Mouse (Mus musculus): ENCODE measurements around the gene Whrn. TPM values are rescaled to one million over a fixed set of nuclear protein-coding genes. Genes with fewer than 3 reads are reported as not detected.

Gene Whrn
- polyA plus RNA-seq, 1 experiment, result 13.0 TPM

DNA sequence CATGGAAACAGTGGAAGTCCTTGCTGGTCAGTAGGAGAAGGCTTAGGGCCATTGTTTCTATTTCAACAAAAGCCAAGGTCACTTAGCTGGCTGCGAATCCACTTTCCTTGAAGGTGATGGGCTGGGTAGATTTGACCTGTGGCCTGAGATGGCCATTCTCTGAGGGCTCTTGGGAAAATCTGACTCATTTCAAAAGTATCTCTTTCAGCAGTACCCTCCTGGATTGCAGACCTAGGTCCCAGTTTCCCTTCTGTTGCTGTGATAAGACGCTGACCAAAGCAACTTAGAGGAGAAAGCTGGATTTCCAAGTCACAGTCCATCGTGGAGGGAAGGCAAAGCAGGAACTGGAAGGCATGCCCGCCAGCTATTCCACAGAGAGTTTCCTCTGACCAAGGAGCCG is 8.2 kb upstream of the Whrn start:
- no peaks in the 10 kb centered on the region for H3K4me1 ChIP-seq (ENCODE audit: control insufficient read depth, insufficient read depth, low read length)
- WGBS, result 60% methylated on average over 5 of the region's 5 CpGs
- TF ChIP-seq CTCF (IDR thresholded peaks at IDR 0.05; ENCODE audit: control insufficient read depth, insufficient read depth, low read length), result no peak
- no peak overlapping the region for H3K27ac ChIP-seq (ENCODE audit: control insufficient read depth, insufficient read depth, low read depth, low read length, poor library complexity)
- no peak overlapping the region for H3K4me3 ChIP-seq (replicated peaks; ENCODE audit: control insufficient read depth, low read depth, low read length)

- Histone ChIP-seq H3K4me3 (replicated peaks; ENCODE audit: control insufficient read depth, low read depth, low read length) (no peak overlapping the region), H3K27ac (ENCODE audit: control insufficient read depth, insufficient read depth, low read depth, low read length, poor library complexity) (no peak overlapping the region), H3K4me1 (ENCODE audit: control insufficient read depth, insufficient read depth, low read length) (no peaks in the 10 kb centered on the region)
- no peak for TF ChIP-seq CTCF (IDR thresholded peaks at IDR 0.05; ENCODE audit: control insufficient read depth, insufficient read depth, low read length)
- TF ChIP-seq POLR2A (IDR thresholded peaks at IDR 0.05; ENCODE audit: borderline replicate concordance, control insufficient read depth, low read depth, low read length), result no peak
- 62% methylated on average over 5 of the region's 5 CpGs for WGBS
Measured at GRCm38 (mm10) chr4:63501050-63501449, 5.3 kb upstream of the Whrn start.

DNA sequence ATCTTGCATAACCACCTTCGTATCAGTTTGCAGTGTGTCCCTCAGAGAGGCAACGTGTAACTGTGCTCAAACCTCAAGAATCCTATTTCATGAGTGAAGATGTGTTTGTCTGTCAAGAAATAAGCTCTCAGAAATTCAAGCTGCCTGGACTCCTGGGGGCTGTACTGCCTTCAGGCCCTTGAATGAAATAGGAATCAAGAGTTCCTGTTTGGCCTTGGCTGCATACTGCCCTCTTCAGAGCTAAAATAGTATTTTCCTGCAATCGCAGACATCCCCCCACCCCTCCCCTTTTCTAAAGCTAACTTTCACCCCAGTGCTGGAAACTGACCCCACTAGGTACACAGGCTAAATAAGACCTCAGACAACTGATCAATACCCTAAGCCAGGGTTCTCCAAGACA is 2.6 kb upstream of the Whrn start:
- Histone ChIP-seq H3K4me1 (ENCODE audit: control insufficient read depth, insufficient read depth, low read length) (no peaks in the 10 kb centered on the region), H3K27ac (ENCODE audit: control insufficient read depth, insufficient read depth, low read depth, low read length, poor library complexity) (no peak overlapping the region), H3K4me3 (replicated peaks; ENCODE audit: control insufficient read depth, low read depth, low read length) (no peak overlapping the region)
- TF ChIP-seq CTCF (IDR thresholded peaks at IDR 0.05; ENCODE audit: control insufficient read depth, insufficient read depth, low read length), result no peak
- no peak for TF ChIP-seq POLR2A (IDR thresholded peaks at IDR 0.05; ENCODE audit: borderline replicate concordance, control insufficient read depth, low read depth, low read length)
- 30% methylated on average over 3 of the region's 3 CpGs for WGBS

- 6% methylated on average over 6 of the region's 6 CpGs for WGBS
- TF ChIP-seq POLR2A (IDR thresholded peaks at IDR 0.05; ENCODE audit: borderline replicate concordance, control insufficient read depth, low read depth, low read length) (no peak), CTCF (IDR thresholded peaks at IDR 0.05; ENCODE audit: control insufficient read depth, insufficient read depth, low read length) (no peak)
- peak overlapping the region; percentile 25 for H3K4me3 ChIP-seq (replicated peaks; ENCODE audit: control insufficient read depth, low read depth, low read length)
- no peaks in the 10 kb centered on the region for H3K4me1 ChIP-seq (ENCODE audit: control insufficient read depth, insufficient read depth, low read length)
- H3K27ac ChIP-seq (ENCODE audit: control insufficient read depth, insufficient read depth, low read depth, low read length, poor library complexity), result no peak overlapping the region
Measured at GRCm38 (mm10) chr4:63496312-63496711, 521 bp upstream of the Whrn start.

GRCm38 (mm10) chr4:63494967-63495914 is 550 bp downstream of the Whrn start:
- WGBS, result under 1% methylated on average over 106 of the region's 107 CpGs
- H3K4me3 ChIP-seq (replicated peaks; ENCODE audit: control insufficient read depth, low read depth, low read length), result peak overlapping the region; percentile 40
- no peaks in the 10 kb centered on the region for H3K4me1 ChIP-seq (ENCODE audit: control insufficient read depth, insufficient read depth, low read length)
- no peak overlapping the region; the same call in 1 of the 2 replicates for H3K27ac ChIP-seq (ENCODE audit: control insufficient read depth, insufficient read depth, low read depth, low read length, poor library complexity)
- TF ChIP-seq POLR2A (IDR thresholded peaks at IDR 0.05; ENCODE audit: borderline replicate concordance, control insufficient read depth, low read depth, low read length) (peak; percentile 31; the same call in 1 of the 2 replicates), CTCF (IDR thresholded peaks at IDR 0.05; ENCODE audit: control insufficient read depth, insufficient read depth, low read length) (no peak)

GRCm38 (mm10) chr4:63494401-63494966 is 1.3 kb downstream of the Whrn start:
- no peak for TF ChIP-seq CTCF (IDR thresholded peaks at IDR 0.05; ENCODE audit: control insufficient read depth, insufficient read depth, low read length)
- TF ChIP-seq POLR2A (IDR thresholded peaks at IDR 0.05; ENCODE audit: borderline replicate concordance, control insufficient read depth, low read depth, low read length), result no peak
- no peaks in the 10 kb centered on the region for H3K4me1 ChIP-seq (ENCODE audit: control insufficient read depth, insufficient read depth, low read length)
- under 1% methylated on average over 43 of the region's 43 CpGs for WGBS
- 0 out of 2 replicates have a peak overlapping the region, but pooled peaks have one; percentile 25 for H3K27ac ChIP-seq (ENCODE audit: control insufficient read depth, insufficient read depth, low read depth, low read length, poor library complexity)
- peak overlapping the region; percentile 35 for H3K4me3 ChIP-seq (replicated peaks; ENCODE audit: control insufficient read depth, low read depth, low read length)

DNA sequence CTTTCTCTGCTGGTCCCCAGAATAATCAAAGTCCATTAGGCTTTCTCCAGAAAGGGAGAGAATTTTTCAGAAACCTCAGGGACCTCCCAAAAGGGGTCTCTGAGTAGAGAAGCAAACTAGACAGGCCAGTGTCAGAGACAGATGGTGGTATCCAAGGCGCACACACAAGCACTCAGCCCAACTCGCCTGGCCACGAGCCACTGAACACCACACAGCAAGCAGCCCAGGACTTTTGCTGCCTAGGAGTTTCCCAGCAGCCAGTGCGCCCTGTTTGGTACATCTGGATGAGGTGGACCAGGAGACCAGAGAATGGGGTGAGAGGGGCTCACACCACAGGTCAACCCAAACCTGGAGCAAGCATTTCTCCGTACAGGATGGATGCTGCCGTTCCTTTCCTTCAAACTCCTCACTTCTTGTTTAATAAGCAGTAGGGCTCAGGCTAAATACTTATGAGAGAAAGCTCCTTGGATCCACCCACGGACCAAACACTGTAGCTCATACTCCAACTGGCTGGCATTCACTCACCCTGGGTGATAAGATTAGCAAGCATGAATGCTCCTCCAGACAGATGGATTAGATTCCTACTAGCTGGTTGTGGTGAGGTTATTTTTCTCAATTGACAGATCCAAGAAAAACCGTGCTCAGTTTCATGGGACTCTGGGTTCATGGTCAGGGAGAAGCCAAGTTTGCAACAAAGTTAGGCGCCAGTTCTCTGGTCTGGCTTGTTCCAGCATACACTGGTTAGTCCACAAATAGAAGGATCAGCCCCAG is 2.3 kb downstream of the Whrn start:
- Histone ChIP-seq H3K27ac (ENCODE audit: control insufficient read depth, insufficient read depth, low read depth, low read length, poor library complexity) (no peak overlapping the region), H3K4me1 (ENCODE audit: control insufficient read depth, insufficient read depth, low read length) (no peaks in the 10 kb centered on the region; the same call in 1 of the 2 replicates), H3K4me3 (replicated peaks; ENCODE audit: control insufficient read depth, low read depth, low read length) (no peak overlapping the region)
- WGBS, result 73% methylated on average over 9 of the region's 9 CpGs
- no peak for TF ChIP-seq CTCF (IDR thresholded peaks at IDR 0.05; ENCODE audit: control insufficient read depth, insufficient read depth, low read length)
- no peak for TF ChIP-seq POLR2A (IDR thresholded peaks at IDR 0.05; ENCODE audit: borderline replicate concordance, control insufficient read depth, low read depth, low read length)

- H3K4me1 ChIP-seq (ENCODE audit: control insufficient read depth, insufficient read depth, low read length), result no peaks in the 10 kb centered on the region; the same call in 1 of the 2 replicates
- 77% methylated on average over 6 of the region's 6 CpGs for WGBS
- TF ChIP-seq POLR2A (IDR thresholded peaks at IDR 0.05; ENCODE audit: borderline replicate concordance, control insufficient read depth, low read depth, low read length) (no peak), CTCF (IDR thresholded peaks at IDR 0.05; ENCODE audit: control insufficient read depth, insufficient read depth, low read length) (no peak)
- no peak overlapping the region for H3K27ac ChIP-seq (ENCODE audit: control insufficient read depth, insufficient read depth, low read depth, low read length, poor library complexity)
- H3K4me3 ChIP-seq (replicated peaks; ENCODE audit: control insufficient read depth, low read depth, low read length), result no peak overlapping the region
Measured at GRCm38 (mm10) chr4:63491521-63491920, 4.3 kb downstream of the Whrn start.
